Mouse (Mus musculus) urinary bladder, postnatal 36 days (tissue): ENCODE measurements around the gene Tfcp2.

Experiments
- DNase-seq, 2 experiments: peaks; one replicate each; pipeline ENCODE4 v3.0.0; 2022; ENCODE audit warnings: low spot score in 2 of 2, mixed read lengths in 1 of 2

Tfcp2 gene

DNA sequence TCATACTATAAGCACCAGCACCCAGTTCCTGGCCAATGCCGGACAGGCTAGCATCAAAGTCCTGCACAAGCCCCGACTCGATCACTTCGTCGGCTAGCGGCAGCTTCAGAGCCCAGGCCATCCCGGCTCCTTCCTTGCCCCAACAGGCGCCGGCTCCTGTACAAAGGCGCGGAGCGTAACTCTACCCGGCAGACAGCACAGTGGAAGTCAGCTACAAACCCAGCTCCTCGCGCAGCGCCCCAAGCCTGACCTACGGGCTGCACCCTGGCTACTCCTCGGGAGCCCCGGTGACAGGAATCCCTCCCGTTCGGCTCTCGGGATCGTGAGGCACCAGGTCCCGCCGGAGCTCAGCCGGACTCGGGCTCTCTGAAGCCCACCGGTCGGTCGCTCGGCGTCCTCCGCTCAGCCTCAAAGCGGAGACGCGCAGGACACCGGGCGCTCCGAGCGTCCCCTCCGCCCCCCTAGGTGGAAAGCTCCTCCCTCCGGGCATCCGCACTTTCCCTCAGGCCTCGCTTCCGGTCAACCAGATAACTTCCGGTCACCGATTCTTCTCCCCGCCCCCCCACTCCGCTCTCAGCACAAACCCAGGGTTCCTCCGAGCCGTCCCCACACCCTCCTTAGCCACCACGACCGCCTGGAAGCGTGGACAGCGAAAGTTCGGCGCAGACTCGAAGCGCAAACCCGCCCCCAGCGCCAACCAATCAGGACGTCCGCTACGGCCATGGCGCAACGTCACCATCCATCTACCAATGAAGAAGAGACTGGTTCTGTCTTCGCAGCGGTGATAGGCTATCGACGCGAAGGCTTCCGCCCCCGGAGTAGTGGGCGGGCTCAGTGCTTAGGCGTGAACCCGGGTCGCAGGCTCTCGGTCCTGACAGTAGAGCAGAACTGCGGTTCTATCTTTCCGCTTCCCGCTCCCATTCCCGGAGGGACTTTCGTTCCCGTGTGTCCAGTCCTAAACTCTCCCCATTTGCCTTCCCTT lies at the start of gene Tfcp2:
Tfcp2 (minus strand) TSS at position 683 of the 982 bp plus-strand sequence.
- peak; percentile 98 to 99 for DNase-seq

DNA sequence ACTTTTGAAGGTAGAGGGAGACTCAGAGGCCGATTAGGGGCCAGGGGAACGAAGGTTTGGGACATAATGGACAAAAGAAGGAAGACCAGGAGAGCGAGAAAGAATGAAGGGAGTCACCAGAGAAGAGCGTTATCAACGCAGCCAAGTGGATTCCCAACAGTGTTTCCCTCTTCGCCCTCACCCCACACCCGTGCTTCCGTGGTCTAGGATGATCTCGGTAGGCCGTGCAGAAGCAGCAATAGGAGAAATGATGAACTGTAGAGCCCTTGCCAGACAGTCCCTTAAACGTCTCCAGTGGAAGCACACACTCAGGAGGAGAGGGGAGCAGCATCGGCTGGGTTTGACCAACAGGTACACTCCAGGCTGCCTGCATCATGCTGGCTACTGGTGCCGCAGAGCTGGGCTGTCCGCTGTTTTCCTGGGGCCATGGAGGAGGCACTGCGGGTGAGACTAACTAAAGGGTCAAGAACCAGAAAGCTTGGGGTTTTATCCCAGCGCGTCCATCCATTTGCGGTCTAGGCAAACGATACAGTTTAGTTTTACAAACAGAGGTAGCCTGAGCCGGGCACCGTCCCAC lies 49.0 kb upstream of the Tfcp2 start:
- DNase-seq: no peak

- peak; percentile 30 to 65 for DNase-seq
Measured at GRCm38 (mm10) chr15:100600047-100600695, 48.4 kb upstream of the Tfcp2 start.

DNA sequence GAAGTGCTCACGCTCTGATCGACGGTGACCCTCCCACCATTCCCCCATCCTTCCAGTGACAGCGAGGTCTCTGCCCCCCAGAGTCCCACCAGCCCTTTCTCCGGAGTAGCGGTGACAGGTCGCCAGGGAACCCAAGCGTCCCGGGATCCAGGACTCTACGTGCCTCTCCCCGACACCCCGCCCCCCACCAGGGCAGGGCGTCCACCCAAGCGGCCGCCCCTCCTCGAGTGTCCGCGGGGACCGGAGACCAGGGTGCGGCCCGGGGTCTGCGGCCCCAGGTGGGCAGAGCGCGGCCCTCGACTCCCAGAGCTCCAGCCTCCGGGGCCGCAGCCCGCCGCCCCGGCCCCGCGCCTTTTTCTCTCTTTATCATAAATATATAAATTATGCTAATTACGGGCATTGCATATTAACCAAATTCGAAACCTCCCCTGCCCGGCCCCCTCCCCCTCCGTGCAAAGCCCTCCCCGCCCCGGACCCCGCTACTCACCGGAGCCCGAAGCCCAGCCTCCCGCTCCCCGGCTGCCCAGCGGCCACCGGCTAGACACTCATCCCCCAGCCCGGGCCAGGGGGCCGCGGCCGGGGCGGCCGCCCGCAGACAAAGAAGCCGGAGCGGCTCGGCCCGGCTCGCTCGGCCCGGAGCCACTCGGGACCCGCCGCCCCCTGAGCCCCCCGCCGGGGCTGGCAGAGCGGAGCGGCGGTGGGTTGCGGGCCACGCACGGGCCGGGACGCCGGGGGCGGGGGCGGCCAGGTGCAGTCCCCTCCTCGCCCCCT lies 47.7 kb upstream of the Tfcp2 start, which contains the start of gene Pou6f1:
Pou6f1 (minus strand) TSS at position 709 of the 771 bp plus-strand sequence.
- peak; percentile 46 to 50 for DNase-seq

GRCm38 (mm10) chr15:100598883-100599275 lies 47.1 kb upstream of the Tfcp2 start:
- DNase-seq: peak; percentile 31 to 42

DNA sequence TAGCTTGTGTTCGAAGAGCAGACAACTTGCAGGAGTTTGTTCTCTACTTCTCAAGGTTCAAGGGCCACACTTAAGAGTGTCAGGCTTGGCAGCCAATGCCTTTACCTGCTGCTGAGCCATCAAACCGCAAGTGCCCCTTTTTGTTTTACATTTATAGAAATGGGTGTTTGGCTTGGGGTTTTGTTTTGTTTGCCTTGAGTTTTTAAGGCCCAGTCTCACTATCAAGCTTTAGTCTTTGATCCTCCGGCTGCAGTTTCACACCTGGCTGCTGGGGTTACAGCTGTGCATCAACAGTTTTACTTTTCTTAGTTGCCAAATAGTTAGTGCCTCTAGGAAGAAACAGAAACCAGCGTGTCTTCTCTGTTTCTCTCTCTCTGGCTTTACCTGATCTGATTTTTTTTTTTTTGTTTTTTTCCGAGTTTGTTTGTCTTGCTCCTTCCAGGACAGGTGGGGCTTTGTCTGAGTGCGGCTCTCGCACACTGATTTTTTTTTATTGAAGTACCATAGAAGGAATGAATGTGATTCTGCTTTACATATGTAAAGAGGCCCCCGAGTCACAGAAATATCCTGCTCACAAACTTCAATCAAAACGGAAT lies 46.6 kb upstream of the Tfcp2 start:
- no peak for DNase-seq

GRCm38 (mm10) chr15:100592817-100593216 lies 41.0 kb upstream of the Tfcp2 start:
- no peak for DNase-seq

- no peak for DNase-seq
Measured at GRCm38 (mm10) chr15:100590436-100590835, 38.6 kb upstream of the Tfcp2 start.

DNA sequence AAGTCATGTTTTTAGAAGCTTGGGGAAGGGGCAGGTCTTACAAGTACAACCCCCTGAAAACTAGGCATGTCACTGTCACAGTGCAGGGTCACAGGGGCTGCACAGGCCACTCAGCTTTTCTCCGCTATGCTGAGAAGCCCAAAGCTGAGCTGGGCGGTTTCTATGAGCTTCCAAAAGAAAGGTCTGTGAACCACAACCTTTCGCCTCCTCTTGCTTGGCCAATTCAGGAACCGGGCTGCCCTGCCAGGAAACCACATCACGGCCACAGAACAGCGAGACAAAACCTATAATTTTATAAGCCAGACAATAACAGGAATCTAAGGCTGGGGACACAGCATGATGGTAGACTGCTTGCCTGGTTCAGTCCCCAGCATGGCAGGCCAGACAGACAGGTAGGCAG lies 36.5 kb upstream of the Tfcp2 start:
- no peak for DNase-seq

- no peak for DNase-seq
Measured at GRCm38 (mm10) chr15:100587166-100587565, 35.4 kb upstream of the Tfcp2 start.

- no peak for DNase-seq
Measured at GRCm38 (mm10) chr15:100585931-100586330, 34.1 kb upstream of the Tfcp2 start.

- no peak for DNase-seq
Measured at GRCm38 (mm10) chr15:100580108-100580507, 28.3 kb upstream of the Tfcp2 start.

GRCm38 (mm10) chr15:100577972-100578371 lies 26.2 kb upstream of the Tfcp2 start:
- no peak for DNase-seq

DNA sequence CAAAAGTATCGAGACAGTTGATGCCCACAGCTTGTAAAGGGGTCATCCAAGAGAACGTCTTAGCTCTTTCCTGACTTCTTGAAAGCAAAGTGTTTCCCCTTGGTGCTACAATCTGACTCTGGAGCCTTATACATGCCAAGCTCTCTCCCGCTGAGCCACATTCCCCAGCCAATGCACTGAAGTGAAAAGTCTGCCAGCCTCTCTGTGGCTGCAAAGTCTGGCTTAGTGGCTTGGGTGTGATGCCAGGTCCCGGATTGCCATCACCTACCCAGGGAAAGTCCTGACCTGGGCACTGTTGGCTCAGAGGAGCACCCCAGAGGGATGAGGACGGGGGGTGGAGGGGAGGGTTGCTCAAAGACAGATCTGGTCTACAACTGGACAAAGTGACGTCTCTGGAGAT lies 25.0 kb upstream of the Tfcp2 start:
- DNase-seq: no peak

GRCm38 (mm10) chr15:100576392-100576791 lies 24.6 kb upstream of the Tfcp2 start:
- DNase-seq: no peak

DNA sequence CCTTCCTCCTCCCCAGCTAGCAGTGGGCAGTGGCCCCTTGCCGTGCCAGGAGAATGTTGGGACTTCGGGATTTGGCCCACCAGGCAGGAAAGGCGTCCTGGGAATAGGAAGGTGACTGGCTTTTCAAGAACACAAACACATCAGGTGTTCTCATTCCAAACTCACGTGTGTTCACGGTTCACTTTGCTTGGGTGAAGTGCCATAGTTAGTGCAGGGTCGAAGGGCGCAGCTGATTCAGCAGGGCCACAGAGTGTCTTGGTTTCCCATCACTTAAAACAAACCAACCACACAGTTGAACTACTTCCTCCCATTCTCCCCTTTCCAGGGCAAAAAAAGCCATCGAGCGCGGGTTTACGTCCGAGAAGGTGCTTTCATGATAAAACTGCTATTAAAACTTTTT lies 23.6 kb upstream of the Tfcp2 start:
- no peak for DNase-seq

DNA sequence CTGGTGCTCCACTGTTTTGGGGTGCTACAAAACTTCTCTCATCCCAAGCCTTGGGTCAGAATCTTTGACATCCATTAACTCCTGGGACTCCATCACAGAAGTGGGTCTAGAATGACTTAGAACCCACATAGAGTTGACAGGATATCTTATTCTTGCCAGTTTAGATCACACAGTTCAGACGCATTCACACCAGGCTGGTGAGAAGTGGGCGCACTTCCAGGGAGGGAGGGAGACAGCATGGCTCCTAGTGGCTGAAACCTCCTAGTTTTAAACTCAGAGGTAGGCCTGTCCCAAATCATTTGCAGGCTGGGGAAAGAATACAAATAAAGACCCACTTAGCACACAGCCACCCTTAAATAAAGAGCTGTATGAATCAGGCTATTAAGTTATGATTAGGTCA lies 22.6 kb upstream of the Tfcp2 start:
- DNase-seq: no peak

DNA sequence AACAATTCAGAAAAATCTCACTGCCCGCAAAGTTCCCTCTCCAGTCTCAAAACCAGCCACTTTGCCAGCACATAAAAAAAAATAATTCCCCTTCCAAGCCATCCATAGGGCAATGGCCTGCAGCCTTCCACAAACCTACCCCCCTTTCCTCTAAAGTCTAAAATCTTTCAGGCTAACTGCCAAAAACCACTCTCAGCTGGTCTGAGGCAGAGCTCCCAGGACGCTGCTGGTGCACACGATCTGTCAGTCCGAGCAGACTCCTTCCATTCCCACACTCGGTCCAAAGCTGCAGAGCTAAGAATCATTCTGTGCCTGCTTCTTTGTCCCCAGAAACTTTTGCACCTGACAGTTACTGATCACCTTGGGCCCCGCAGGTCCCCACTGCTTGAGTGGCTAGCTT lies 22.1 kb upstream of the Tfcp2 start:
- no peak for DNase-seq

DNA sequence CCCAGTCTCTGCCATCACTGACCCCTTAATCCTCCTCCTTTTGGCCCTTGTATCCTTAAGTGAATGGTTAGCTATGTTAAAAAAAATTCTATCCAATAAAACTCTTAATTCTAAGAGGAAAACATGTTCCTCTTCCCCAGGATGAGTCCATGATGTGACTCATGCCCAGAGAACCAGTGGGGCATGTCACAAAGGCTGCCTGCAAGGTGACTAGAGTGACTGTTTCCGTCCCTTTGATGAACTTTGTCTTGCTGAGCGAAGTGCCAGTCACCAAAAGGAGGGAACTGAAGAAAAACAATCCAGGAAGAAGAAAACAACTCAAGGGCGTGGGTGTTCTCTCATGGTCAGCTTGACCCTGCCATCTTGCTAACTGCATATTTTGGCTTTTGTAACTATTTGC lies 17.4 kb upstream of the Tfcp2 start:
- DNase-seq: no peak

GRCm38 (mm10) chr15:100566531-100566930 lies 14.7 kb upstream of the Tfcp2 start:
- DNase-seq: no peak

DNA sequence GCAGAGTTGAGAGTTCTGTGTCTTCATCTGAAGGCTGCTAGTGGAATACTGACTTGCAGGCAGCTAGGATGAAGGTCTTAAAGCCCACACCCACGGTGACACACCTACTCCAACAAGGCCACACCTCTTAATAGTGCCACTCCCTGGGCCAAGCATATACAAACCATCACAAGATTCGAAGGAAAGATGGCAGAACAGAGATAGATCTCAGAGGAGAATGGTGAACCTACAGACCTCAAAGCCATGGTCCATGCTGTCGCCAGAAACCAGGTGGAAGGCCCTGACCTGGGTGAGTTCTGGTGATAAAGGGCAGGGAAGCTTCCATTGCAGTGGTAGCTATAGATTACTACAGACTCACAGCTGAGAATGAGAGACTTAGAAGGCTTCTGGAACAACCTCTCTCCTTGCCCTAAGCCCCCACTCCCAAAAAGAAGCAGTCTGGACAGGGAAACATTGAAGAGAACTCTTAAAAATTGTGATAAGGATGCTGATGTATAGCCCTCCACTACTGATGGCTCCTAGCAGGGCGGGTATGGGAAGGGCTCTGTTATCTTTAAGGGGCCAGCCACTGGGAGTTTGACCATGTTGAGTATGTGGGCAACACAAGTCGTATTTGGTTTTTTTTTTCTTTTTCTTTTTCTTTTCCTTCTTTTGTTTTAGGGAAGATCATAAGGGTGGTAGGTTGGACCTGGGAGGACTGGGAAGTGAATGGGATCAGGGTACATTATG lies 6.1 kb upstream of the Tfcp2 start:
- no peak for DNase-seq
